Mouse (Mus musculus) ZHBTc4 (cell line): ENCODE results near the gene Rars.
A peak's percentile ranks its signal among the peaks of the same experiment; 100 is the strongest.
"Not testable (repeated sequence)": the region's sequence is repeated elsewhere in the genome, so short reads cannot be mapped to it uniquely, and the experiment has no call there.

Experiments
- DNase-seq: peaks from one replicate; pipeline ENCODE4 v3.0.0-alpha.2; 2011; ENCODE audit warnings: low read depth, low spot score

Gene Rars

GRCm38 (mm10) chr11:35838345-35839338, 4.3 kb upstream of the Rars start:
- peak; percentile 90 for DNase-seq

DNA sequence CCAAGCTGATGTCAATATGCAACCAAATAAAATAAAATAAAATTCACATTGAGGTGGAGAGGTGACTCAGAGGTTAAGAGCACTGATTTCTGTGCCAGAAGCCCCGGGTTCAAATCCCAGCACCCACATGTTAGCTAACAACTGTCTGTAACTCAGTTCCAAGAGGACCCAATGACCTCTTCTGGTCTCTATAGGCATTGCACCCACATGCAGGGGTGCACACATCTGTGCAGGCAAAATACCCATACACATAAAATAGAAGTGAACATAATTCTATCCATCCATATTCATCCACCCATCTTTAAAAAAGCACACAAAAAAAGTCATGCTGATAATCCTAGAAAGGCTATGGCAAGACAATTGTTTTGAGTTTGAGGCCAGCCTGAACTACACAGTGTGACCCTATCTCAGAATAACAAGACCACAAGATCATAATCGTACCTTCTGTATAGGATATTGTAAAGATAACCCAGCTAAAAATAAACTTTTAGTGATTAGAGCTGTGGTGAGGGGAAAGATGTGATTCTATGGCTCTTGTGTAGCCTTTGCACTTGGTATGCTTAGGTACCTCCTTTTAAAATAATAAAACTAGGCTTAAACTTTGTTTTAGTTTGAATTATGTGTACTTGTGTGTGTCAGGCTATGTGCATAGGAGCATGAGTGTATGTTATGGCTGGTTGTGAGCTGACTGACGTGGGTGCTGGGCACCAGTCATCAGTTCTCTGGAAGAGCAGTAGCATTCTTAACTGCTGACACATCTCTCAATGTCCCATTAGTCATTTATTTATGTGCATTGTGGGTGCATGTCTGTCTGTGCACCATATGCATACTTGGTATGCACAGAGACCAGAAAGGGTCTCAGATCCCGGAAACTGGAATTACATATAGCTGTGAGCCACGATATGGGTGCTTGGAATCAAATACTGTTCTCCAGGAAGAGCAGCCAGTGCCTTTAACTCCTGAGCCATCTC, 3.1 kb upstream of the Rars start:
- DNase-seq = no peak

DNA sequence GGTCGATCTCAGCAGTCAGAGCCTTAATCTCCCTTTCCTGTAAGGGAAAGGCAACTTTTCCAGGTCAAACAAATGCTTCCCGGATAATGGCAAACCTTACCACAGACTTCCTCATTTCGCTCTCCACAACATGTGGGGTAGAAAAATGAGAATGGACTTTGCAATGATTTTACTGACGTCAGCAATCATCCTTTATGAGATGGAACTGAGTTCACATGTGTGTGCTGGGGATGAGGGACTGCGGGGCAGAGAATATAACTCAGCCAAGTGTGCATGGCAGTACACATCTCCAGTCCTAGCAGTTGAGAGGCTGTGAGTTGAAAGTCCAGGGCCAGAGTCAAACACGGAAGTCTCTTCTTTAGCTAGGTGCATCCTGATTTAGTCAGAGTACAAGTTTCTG, 1.0 kb downstream of the Rars start:
- no peak for DNase-seq

GRCm38 (mm10) chr11:35832139-35832538, 2.2 kb downstream of the Rars start:
- no peak for DNase-seq

DNA sequence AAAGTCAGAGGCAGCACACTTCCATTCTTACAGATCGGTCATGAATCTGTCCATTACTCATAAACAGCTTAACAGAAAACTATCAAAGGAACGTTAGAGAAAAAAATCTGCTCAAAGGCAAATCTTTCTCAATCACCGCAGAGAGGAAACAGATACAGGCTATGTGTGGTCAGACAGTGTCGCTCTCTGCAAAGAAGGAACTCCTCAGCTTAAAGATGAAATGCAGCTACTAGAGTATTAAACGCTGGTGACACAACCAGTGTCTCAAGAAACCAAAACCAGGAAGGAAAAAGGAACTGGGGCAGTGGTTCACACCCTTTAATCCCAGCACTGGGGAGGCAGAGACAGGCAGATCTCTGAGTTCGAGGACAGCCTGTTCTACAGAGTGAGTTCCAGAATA, 6.6 kb downstream of the Rars start:
- no peak for DNase-seq

GRCm38 (mm10) chr11:35816316-35816715, 18.0 kb downstream of the Rars start:
- no peak for DNase-seq

- DNase-seq = peak; percentile 81
Measured at GRCm38 (mm10) chr11:35811458-35811857, 22.8 kb downstream of the Rars start.

DNA sequence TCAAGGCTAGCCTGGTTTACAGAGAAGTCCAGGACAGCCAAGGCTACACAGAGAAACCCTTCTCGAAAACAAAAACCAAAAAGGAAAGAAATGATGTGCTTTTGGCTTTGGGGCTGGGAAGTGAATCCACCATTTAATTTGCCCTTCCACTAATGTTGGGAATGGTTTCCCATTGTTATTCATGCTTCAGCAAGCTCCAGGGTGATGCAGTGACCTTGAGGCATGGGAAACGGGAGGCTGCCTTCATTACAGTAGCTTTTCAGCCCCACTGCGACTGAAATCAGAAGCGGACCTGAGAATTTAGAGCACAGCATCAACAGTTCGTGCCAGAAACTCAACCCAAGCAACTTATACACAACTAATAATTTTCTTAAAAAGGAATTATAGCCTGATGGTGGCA, 33.0 kb downstream of the Rars start:
- DNase-seq = peak; percentile 58

GRCm38 (mm10) chr11:35798874-35799273, 35.4 kb downstream of the Rars start, which contains the start of gene Fbll1:
TSS of gene Fbll1 (minus strand) at chr11:35798884.
- DNase-seq = peak; percentile 78

DNA sequence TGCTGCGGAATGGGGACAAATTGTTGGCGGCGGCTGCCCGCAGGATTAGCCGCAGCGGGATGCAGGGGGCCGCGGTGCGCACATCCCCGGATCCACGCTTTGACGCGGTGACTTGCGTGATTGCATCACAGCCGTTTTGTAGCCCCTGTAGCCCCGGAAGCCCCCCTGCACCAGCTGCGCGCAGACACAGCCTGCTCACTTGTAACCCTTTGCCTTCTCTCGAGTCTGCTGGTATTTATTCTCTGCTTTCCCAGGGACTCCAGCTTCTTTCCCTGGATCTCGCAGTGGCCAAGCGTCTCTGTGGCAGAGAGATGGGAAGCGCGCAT, 35.8 kb downstream of the Rars start:
- DNase-seq = no peak

GRCm38 (mm10) chr11:35797751-35798494, 36.4 kb downstream of the Rars start:
- peak; percentile 37 for DNase-seq

- DNase-seq = not testable (repeated sequence)
Measured at GRCm38 (mm10) chr11:35792800-35793199, 41.5 kb downstream of the Rars start.

DNA sequence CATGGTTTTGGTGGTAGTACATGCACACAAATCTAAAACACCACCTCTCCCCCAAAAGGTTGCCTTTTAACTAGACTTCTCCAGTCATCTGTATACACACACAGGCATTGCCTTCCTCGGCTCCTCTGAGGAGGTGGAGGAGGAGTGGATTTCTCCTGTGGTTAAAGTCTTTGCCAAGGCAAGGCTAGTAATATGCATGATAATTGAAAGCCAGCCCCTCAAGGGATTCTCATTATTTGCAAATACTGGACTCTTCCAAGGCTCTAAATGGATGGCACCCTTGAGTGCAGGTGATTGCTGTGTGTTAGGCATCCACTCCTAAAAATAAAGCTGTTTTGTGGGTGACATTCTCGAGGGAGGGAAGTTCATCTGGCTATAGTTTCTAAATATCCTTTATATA, 45.9 kb downstream of the Rars start:
- peak; percentile 46 for DNase-seq

GRCm38 (mm10) chr11:35784537-35784936, 49.8 kb downstream of the Rars start:
- DNase-seq = peak; percentile 63

DNA sequence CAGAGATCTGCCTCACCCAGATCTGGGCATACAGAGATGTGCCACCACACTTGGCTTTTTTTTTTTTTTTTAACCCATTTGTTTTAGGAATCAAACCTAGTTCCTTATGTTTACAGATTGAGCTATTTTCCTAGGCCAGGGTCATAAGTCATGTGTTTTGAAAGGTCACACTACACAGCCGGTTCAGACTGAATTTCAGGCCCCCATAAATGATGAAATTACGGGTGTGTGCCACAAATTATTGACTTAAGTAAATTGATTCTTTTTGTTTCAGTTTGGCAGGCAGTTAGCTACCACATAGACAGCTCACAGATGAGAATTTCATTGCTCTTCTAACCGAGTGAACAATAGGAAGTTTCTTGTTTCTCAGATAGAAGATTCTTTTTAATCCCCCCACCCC, 50.3 kb downstream of the Rars start:
- DNase-seq = no peak

- peak; percentile 23 for DNase-seq
Measured at GRCm38 (mm10) chr11:35783038-35783437, 51.3 kb downstream of the Rars start.

GRCm38 (mm10) chr11:35782444-35782843, 51.9 kb downstream of the Rars start:
- no peak for DNase-seq

DNA sequence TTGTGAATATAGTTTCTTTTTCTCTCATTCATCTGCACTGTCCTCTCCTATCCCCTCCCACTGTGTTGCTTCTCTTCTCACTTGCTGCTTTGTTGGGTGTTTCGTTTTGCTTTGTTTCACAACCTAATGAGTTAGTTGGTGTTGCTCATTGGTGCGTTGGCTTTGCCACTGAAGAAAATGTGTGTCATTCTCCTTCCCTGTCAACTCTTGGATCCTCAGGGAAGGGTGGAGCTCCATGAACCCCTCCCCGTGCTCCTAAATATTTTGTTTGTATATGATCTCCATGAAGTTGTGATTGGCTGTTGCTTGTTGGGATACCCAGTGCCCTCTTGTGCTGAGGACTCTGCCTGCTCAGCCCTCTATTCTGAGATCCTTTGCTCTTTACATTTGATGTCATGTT, 54.0 kb downstream of the Rars start:
- DNase-seq = no peak

DNA sequence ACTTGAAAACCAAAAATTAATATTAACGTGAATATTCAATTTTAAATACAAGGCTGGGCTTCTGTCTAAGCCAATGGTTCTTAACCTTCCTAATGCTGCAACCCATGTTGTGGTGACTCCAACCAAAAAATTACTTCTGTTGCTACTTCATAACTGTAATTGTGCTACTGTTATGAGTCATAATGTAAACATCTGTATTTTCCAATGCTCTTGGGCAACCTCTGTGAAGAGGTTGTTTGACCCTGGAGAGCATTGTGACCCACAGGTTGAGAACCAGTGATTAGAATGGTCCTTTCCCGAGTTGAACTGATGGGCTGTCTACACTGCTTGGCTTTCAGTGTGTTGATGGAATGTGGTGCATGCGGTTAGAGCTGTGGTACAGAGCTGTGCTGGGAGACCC, 57.9 kb downstream of the Rars start:
- DNase-seq = no peak

GRCm38 (mm10) chr11:35775606-35776005, 58.7 kb downstream of the Rars start:
- DNase-seq = no peak

GRCm38 (mm10) chr11:35770741-35771504, 63.4 kb downstream of the Rars start:
- no peak for DNase-seq
